Mouse (Mus musculus): ENCODE measurements around the gene Gm14124.
"Not testable (repeated sequence)": the region's sequence is repeated elsewhere in the genome, so short reads cannot be mapped to it uniquely, and the experiment has no call there.

Gene Gm14124

DNA sequence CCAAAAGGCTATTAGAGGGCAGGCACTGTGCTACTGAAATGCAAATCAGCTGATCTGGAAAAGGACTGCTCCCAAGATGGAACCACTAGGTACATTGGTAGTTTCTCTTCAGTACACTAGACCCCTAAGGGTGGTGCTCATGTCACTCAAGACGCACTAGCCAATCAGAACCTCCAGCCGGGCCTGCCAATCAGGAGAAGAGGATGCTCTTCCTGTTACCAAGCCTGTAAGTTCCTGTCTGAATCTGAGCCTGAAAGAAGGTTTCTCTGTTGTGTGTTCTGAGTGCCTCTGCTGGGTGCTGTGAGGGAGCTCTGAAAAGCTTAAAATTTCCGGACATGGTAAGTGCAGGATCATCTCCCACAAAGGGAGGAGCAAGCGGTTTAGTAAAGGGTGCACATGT lies at the start of gene Gm14124:
Gene Gm14124, plus strand, starts transcription at position 227 of the 400 bp plus-strand sequence.
- DNase-seq (ENCODE audit: low spot score in 2 of 2), result not testable (repeated sequence)

DNA sequence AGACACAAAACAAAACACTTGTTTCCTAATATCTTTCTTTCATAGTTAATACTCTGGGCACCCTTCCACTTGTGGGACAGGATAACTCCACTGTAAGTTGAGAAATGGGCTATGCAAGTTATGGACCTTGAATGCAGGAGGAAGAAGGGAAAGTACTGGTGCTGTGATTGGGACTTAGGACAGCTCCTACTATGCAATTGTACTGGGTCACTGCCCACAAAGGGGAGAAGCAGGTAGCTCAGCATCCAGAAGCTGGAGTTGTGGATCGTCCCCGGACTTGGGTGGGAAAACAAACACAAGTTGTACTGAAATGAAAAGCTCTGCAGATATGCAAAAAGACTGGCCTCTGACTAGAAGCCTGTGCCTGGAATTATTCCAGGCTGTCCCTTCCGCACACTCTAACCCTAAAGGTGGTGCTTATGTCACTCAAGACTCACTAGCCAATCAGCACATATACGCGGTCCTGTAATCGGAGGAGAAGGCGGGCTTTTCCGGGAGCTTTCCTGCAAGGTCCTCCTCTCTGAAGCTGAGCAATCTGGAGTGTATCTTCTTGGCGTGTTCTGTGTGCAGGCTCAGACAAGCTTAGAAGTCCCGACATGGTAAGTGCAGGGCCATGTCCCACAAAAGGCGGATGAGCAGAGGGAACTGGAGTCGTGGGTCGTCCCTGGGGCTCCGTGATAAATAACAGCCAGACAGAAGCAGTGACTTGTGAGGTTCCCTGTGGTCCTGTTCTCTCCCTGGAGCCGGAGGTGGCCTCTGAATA lies 39.5 kb upstream of the Gm14124 start, which contains the start of gene Zfp937:
Gene Zfp937, plus strand, starts transcription at position 474 of the 763 bp plus-strand sequence.
- DNase-seq (ENCODE audit: low spot score in 2 of 2), result peak; percentile 3 to 19

DNA sequence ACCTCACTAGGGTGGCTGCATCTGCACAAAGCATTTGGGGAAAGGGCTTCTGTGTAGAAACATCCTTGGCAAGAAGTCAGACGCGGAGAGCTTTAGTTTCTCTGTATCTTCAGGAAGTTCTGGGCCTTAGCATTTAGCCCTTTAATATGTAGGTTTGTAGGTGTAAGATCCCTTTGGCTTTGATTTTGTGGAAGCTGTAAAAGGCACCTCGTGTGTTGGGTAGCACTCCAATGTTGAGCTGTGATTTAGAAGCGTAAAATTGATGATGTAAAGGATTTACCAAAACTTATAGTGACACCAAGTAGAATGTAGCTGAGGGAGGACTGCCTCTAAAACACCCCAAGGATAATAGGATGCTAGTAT lies 39.0 kb upstream of the Gm14124 start:
- DNase-seq (ENCODE audit: low spot score in 2 of 2), result not testable (repeated sequence)

DNA sequence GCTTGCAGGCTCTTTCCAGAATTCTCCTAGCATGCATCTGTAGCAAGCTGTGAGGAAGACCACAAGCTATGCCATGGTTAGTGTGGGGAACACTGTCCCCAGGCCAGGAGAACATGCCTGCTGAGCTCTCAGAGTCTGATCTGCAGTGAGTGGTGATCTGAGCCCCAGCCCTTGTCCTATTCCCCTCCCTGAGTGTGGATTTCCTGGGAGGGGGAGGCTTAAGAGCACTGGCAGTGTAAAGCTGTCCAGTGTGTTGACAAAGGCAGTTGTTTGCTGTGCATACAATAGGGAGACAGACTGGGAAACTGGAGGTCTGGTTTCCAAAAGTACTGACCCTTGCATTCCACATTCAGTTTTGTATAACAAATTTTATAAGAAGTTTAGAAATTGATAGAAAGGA lies 34.1 kb upstream of the Gm14124 start:
- not testable (repeated sequence) for DNase-seq (ENCODE audit: low spot score in 2 of 2)

DNA sequence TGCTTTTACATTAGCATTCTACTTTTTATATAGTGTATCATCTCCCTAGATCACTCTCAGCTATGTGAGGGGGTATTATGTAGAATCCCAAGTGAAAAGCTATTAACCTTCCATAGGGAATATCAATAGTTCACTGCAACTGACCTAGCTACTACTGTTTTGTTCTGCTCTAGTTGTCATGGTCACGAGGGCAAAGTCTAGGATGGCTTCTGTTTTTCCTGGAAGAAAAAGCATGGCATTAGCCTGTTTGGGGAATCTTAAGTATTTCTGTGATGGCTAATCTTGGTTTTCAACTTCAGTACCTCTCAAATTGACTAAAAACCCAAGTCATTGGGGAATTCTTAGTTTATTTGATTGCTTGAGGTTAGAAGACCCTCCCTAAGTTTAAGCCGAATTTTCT lies 14.1 kb upstream of the Gm14124 start:
- DNase-seq (ENCODE audit: low spot score in 2 of 2), result no peak

DNA sequence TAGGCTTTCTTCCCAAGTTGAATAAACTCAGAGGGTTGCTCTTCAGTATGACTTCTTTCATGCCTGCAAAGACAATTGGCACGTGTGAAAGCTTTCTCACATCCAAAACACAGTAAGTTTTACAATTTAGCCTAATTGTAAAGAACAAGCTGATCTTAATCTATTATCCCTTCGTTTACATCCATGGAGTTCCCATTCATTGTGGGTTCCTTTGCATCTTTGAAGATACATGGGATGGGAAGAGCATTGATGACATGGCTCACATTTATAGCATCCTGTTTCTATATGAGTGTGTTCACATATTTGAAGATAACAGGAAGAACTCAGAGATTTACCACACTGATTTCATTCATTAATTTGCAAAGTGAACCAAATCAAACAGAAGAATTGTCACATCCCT lies 1.8 kb upstream of the Gm14124 start, which contains the start of gene Gm21994:
Gene Gm21994, minus strand, starts transcription at position 101 of the 400 bp plus-strand sequence.
- not testable (repeated sequence) for DNase-seq (ENCODE audit: low spot score in 2 of 2)

DNA sequence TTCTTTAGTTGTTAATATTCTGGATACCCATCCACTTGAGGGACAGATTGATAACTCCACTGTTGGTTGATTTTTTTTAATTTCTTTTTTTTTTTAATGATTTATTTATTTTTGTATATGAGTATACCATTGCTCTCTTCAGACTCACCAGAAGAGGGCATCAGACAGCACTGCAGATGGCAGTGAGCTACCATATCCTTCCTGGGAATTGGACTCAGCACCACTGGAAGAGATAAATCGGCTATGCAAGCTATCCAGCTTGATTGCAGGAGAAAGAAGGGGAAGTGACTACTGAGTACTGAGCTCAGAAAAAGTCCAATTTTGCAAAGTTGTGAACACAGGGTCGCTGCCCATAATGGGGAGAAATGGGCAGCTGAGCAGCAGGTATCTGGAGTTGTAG lies 456 bp upstream of the Gm14124 start:
- DNase-seq (ENCODE audit: low spot score in 2 of 2), result not testable (repeated sequence)

DNA sequence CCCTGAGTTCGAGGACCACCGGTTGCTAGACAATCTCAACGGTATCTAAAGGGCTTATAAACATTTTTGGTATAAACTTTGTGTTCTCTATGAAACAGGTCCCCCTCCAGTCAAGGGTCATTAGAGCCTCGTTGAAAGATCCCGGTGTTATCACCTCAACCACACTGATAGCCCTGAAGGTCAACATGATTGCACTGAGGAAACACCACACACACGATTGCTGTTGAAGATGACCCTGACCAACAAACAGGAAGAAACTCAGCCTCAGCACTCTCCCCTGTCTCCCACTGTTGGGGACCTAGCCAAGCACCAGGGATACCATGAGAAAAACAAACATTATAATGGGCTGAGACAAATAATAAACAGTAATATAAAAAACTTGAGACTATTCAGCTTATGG lies 36.4 kb downstream of the Gm14124 start:
- no peak for DNase-seq (ENCODE audit: low spot score in 2 of 2)

DNA sequence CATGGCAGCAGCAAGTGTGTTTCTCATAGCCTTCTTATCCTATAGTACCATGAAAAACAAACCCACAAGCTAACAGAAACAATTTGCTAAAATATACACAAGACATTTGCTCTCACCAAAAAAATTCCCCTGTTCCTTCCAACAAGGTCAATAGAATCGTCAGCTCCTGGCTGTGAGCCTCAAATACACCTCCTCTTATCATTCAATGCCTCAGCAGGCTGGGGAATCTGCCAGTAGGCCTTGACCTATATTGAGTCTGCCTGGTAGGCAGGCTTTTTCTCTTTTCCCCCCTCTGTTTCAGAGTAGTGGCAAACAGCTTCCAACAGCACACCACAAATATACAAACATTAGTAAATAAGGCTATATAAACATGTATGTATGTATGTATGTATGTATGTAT lies 41.8 kb downstream of the Gm14124 start:
- DNase-seq (ENCODE audit: low spot score in 2 of 2), result no peak

DNA sequence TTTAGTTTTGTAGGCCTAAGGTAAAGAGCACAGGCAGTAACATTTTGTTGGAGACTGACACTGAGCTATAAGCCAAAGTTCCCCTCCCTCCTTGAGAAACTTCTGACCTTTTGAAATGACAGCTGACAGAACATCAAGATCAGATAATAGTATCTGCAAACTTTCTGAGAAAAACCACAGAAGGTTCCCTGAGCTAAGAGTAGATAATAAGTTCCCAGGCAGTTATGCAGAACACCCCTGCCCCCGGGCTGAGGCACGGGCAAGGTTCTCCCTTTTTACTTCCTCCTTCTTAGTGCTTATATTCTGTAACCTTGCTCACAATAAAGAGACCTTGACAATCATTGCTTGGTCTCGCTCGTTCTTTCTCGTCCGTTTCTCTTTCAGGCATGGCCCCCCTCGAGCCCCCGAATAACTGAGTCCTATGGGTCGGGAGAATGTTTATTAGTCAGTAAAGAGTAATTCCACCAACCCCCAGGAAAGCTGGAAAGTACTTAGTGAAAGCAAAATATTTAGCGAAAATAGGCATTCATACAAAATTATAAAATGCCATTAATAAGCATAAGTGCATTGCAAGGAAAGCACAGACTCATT lies 50.0 kb downstream of the Gm14124 start:
- DNase-seq (ENCODE audit: low spot score in 2 of 2), result peak in 1 of 2 experiments; percentile 31

DNA sequence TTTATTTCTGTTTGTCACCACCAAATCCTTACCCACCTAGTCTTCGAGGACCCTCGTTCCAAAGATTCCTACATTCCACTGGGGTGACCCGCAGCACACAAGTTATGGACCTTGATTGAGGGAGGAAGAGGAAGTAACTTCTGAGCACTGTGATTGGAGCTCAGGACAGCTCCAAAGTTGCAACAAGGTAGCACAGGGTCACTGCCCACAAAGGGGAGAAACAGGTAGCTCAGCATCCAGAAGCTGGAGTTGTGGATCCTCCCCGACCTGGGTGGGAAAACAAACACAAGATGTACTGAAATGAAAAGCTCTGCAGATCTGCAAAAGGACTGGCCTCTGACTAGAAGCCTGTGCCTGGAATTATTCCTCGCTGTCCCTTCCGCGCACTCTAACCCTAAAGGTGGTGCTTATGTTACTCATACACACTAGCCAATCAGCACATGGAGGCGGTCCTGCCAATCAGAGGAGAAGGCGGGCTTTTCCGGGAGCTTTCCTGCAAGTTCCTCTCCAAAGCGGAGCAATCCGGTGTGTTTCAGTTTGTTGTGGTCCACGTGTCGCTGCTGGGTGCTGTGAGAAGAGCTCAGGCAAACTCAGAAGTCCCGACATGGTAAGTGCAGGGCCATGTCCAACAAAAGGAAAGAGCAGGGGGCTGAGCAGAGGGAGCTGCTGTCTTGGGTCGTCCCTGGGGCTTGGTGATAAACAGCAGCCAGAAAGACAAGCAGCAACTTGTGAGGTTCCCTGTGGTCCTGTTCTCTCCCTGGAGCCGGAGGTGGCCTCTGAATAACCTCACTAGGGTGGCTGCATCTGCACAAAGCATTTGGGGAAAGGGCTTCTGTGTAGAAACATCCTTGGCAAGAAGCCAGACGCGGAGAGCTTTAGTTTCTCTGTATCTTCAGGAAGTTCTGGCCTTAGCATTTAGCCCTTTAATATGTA lies 53.9 kb downstream of the Gm14124 start:
- peak; percentile 61 to 81 for DNase-seq (ENCODE audit: low spot score in 2 of 2)

DNA sequence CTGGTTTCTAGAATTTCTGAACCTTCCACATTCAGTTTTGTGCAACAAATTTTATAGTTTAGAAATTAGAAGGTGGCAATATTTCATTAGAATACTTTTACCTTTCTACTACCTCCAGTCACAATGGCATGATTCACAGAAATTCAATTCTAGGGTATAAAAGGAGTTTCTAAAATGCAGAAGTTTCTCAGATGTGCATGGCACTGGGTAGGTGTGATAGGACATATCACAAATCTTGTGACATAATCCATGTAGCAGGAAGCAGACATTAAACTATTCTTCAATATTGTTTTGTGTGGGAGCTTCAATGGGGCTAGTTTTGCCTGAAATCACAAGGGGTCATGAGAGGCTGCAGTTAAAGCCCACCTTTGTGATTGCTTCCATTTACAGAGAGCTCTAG lies 58.8 kb downstream of the Gm14124 start:
- no peak for DNase-seq (ENCODE audit: low spot score in 2 of 2)

DNA sequence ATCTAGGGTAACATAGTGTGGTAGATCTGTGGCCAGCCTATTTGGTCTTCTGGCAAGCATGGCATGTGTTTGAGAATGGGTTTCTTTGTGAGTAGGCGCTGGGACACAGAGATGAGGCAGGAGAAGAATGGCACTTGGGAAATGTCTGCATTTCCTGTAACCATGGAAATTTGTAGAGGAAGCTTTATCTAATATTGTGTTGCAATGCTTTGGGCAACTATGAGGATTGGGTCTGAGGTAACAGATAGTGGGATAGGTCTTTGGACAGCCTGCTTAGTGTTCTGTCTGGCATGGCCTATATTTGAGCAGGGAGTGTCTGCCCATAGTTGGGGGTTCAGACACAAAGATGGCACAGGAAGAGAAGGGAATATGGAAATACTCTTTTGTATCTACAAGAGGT lies 61.7 kb downstream of the Gm14124 start:
- no peak for DNase-seq (ENCODE audit: low spot score in 2 of 2)
